Mouse (Mus musculus) small intestine, adult 2 months (tissue): ENCODE measurements around the gene Cers6.

Source experiments
- CTCF ChIP-seq: fragments of 200-500 bp; IDR thresholded peaks from 2 replicates; pipeline ENCODE4 v1.5.1; 2012; ENCODE audit warnings: low read depth, mild to moderate bottlenecking, control low read depth, inconsistent platforms, low read length, moderate library complexity, mixed read lengths; ENCODE audit not compliant: insufficient replicate concordance, insufficient read length; ENCODE audit errors: extremely low read depth
- POLR2A ChIP-seq: fragments of 200-500 bp; IDR thresholded peaks from 2 replicates; pipeline ENCODE4 v1.6.1; 2012; ENCODE audit warnings: low read depth, mild to moderate bottlenecking, control low read depth, inconsistent platforms, low read length, moderate library complexity

- no peak for TF ChIP-seq POLR2A
- TF ChIP-seq CTCF: no peak
These were observed 252.7 kb downstream of the Cers6 start for GRCm38 (mm10) chr2:69113829-69114547.
